Mouse (Mus musculus) bone marrow, adult 2 months (tissue): ENCODE data around the gene Tada1.

Source experiments
- CTCF ChIP-seq: fragments of 200-500 bp; IDR thresholded peaks from 2 replicates; pipeline ENCODE4 v1.5.1; 2011; ENCODE audit warnings: low read length, control low read depth; ENCODE audit not compliant: control insufficient read depth, insufficient read depth
- POLR2A ChIP-seq: fragments of 200-500 bp; IDR thresholded peaks from 2 replicates; pipeline ENCODE4 v1.6.1; 2011; ENCODE audit warnings: low read depth, mild to moderate bottlenecking, control low read depth, low read length, borderline replicate concordance; ENCODE audit not compliant: control insufficient read depth

DNA sequence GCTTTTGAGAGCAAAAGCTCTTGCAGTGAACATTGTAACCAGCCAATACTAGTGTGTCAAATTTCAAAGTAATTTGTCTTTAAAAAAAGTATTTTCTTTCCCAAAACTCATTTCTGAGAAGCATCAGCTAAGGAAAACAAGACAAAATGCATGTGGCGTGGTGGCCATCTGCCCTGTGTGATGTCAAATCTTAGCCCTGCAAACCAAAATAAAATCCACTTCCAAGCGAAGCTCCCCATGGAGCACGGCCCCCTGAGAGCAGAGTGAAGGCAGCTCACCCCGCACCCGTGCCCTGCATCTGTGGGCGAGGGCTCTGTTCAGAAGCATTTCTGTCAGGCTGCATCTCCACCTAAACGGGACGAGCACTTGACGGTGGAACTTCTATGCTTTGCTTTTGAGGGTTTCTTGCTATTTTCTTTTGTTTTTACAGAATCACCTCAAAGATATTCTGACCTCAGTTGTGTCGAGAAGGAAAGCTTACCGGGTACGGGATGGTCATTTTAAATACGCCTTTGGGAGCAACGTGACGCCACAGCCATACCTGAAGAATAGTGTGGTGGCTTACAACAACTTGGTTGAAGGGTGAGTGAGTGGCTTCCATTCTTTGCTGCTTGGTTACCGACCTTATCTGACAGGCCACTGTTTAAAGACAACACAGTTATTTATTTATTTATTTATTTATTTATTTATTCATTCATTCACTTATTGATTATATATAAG is 10.7 kb downstream of the Tada1 start:
- TF ChIP-seq POLR2A, result no peak
- no peak for TF ChIP-seq CTCF
